Mouse (Mus musculus): ENCODE data around the gene Ccdc42. TPM values are rescaled to one million over a fixed set of nuclear protein-coding genes. Genes with fewer than 3 reads are reported as not detected.

Ccdc42 gene
- polyA plus RNA-seq, 1 experiment from 2014 or later, result not detected

DNA sequence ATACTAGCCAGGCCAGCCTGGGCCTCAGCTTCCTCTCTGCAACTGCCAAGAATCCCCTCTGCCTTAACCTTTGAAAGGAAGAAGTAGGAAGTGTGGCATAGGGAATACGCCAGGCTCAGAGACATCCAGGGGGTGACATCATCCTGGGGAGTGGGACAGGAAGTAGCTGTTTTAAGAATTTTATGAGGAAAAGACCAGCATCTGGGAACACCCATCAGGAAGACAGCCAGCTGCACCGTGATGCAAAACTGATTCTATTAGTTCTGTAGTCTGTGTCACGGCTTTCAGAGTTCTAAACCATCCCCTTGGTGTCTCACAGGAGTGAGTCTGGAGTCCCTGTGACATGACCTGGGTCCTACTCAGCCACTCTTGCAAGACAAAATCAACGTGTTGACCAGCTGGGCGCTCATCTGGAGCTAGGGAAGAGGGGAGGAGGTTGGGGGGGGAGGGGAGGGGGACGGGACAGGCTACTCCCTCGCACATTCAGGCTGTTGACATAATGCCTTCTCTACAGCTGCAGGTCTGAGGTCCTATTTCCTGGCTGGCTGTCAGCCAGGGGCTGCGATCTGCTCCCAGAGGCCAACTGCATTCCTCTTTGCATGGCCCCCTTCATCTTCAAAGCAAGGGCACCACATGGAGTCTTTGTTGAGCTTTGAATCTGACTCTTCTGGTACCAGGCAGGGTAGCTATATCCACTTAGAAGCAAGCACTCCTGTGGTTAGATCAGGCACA lies 15.5 kb downstream of the Ccdc42 start:
- Histone ChIP-seq H3K4me3 (ENCODE audit: inconsistent target) (no peak overlapping the region), H3K79me2 (ENCODE audit: inconsistent target) (no peaks in the 10 kb centered on the region), H3K36me3 (ENCODE audit: inconsistent target) (no peaks in the 10 kb centered on the region), H3K27ac (no peak overlapping the region)
- 35% methylated on average over 7 of the region's 8 CpGs for WGBS (ENCODE audit: missing documents)

GRCm38 (mm10) chr11:68607046-68607445 lies 20.2 kb downstream of the Ccdc42 start:
- Histone ChIP-seq H3K36me3 (ENCODE audit: inconsistent target) (no peaks in the 10 kb centered on the region), H3K4me3 (ENCODE audit: inconsistent target) (no peak overlapping the region), H3K79me2 (ENCODE audit: inconsistent target) (no peaks in the 10 kb centered on the region), H3K27ac (no peak overlapping the region)
- 100% methylated on average over 2 of the region's 2 CpGs for WGBS (ENCODE audit: missing documents)

GRCm38 (mm10) chr11:68609910-68610566 lies 23.2 kb downstream of the Ccdc42 start:
- Histone ChIP-seq H3K79me2 (ENCODE audit: inconsistent target) (no peaks in the 10 kb centered on the region), H3K36me3 (ENCODE audit: inconsistent target) (no peaks in the 10 kb centered on the region), H3K4me3 (ENCODE audit: inconsistent target) (no peak overlapping the region), H3K27ac (no peak overlapping the region)
- 89% methylated on average over 9 of the region's 9 CpGs for WGBS (ENCODE audit: missing documents)

DNA sequence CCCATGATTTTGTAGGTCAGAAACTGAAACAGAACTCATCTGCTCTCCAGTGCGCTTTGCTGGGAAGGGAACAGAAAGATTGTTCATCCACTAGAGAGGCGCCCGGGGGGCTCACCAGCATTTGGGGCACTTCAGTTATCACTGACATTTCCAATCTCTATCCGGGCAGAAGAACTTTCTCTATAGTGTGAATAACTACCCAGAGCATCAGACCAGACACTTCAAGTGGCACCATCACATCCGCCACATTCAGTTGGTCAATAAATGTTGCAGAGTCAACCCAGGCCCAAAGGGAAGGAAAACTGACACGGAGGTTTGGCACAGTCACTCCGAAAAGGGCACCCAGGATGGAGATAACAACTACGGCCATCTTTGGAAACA lies 23.7 kb downstream of the Ccdc42 start:
- Histone ChIP-seq H3K27ac (no peak overlapping the region), H3K79me2 (ENCODE audit: inconsistent target) (no peaks in the 10 kb centered on the region), H3K4me3 (ENCODE audit: inconsistent target) (no peak overlapping the region), H3K36me3 (ENCODE audit: inconsistent target) (no peaks in the 10 kb centered on the region)
- 86% methylated on average over 8 of the region's 8 CpGs for WGBS (ENCODE audit: missing documents)

- Histone ChIP-seq H3K36me3 (ENCODE audit: inconsistent target) (no peaks in the 10 kb centered on the region), H3K27ac (no peak overlapping the region), H3K4me3 (ENCODE audit: inconsistent target) (no peak overlapping the region), H3K79me2 (ENCODE audit: inconsistent target) (no peaks in the 10 kb centered on the region)
- 49% methylated on average over 5 of the region's 5 CpGs for WGBS (ENCODE audit: missing documents)
Observed at GRCm38 (mm10) chr11:68613071-68613711, 26.4 kb downstream of the Ccdc42 start.

DNA sequence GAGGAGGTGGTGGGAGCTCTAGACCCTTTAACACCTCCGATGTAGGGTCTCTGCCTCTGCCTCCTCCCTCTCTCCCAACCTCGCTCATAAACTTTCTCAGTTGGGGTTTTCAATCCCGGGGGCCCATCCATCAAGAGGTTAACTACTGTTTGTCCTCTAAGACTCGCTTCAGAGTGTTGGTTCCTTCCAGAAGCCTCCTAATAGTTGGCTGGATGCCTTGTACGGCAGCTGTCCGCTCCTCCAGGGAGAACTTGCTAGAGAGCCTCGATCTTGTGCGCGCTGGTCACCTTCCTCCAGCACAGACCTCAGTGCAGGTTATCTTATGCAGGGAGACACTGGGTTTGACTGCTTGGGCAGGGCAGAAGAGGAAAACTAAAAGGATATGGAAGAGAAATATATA lies 35.9 kb downstream of the Ccdc42 start:
- no peak overlapping the region for H3K4me3 ChIP-seq (ENCODE audit: inconsistent target)
- no peaks in the 10 kb centered on the region for H3K36me3 ChIP-seq (ENCODE audit: inconsistent target)
- H3K27ac ChIP-seq, result no peak overlapping the region
- no peaks in the 10 kb centered on the region for H3K79me2 ChIP-seq (ENCODE audit: inconsistent target)
- WGBS (ENCODE audit: missing documents), result 75% methylated on average over 9 of the region's 9 CpGs

GRCm38 (mm10) chr11:68623225-68623870 lies 36.5 kb downstream of the Ccdc42 start:
- Histone ChIP-seq H3K4me3 (ENCODE audit: inconsistent target) (no peak overlapping the region), H3K27ac (no peak overlapping the region), H3K36me3 (ENCODE audit: inconsistent target) (no peaks in the 10 kb centered on the region), H3K79me2 (ENCODE audit: inconsistent target) (no peaks in the 10 kb centered on the region)
- WGBS (ENCODE audit: missing documents), result 9% methylated on average over 14 of the region's 14 CpGs

DNA sequence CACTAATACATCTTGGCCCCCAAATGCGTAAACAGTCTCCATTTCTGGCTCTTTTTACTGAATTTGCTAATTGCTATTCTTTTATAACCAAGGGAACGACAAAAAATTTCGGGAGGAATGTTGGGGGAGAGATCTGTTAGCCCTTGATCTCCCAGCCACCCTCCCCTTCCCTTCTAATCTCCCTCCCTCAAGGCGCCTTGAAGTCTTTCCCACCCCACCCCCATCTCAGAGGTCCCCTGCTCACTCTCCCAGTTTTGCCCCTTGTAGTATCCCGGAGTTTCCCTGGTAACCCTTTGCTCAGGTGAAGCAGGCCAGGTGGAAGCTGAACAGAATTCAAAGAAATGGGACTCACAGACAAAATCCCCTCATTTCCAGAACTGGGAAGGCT lies 37.0 kb downstream of the Ccdc42 start:
- Histone ChIP-seq H3K36me3 (ENCODE audit: inconsistent target) (no peaks in the 10 kb centered on the region), H3K4me3 (ENCODE audit: inconsistent target) (no peak overlapping the region), H3K27ac (no peak overlapping the region), H3K79me2 (ENCODE audit: inconsistent target) (no peaks in the 10 kb centered on the region)
- 82% methylated on average over 5 of the region's 5 CpGs for WGBS (ENCODE audit: missing documents)

DNA sequence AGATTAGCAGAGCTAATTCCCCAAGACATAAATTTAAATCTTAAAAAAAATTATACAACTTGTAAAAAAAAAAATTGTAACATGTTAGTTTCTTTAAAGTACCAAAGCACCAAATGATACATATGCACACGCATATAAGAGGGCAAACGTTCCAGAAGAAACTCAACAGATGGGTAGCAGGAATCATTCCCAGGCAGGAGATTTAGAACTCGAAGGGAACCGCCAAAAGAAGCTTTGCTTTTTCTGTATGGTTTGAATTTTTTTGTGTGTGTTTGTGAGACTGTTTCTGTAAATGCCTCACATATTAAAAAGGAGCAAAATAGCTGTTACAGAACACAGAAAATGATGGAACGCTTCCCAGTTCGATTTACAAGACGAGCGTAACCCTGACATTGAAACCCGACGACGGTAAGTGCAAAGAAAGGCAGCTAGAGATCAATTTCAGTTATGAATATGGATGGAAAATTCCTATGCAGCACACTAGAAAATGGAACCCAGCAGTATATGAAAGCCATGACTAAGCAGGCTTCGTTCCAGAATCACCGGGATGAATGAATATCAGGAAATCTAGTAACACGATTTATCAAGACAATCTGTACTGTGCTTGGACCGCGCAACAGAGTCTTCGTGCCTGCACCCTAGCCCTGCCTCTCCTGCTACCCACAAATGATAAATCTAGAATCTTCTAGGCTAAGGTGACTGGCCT lies 44.9 kb downstream of the Ccdc42 start:
- H3K4me3 ChIP-seq (ENCODE audit: inconsistent target), result no peak overlapping the region
- H3K36me3 ChIP-seq (ENCODE audit: inconsistent target), result no peaks in the 10 kb centered on the region
- no peak overlapping the region for H3K27ac ChIP-seq
- H3K79me2 ChIP-seq (ENCODE audit: inconsistent target), result no peaks in the 10 kb centered on the region
- 89% methylated on average over 17 of the region's 17 CpGs for WGBS (ENCODE audit: missing documents)

DNA sequence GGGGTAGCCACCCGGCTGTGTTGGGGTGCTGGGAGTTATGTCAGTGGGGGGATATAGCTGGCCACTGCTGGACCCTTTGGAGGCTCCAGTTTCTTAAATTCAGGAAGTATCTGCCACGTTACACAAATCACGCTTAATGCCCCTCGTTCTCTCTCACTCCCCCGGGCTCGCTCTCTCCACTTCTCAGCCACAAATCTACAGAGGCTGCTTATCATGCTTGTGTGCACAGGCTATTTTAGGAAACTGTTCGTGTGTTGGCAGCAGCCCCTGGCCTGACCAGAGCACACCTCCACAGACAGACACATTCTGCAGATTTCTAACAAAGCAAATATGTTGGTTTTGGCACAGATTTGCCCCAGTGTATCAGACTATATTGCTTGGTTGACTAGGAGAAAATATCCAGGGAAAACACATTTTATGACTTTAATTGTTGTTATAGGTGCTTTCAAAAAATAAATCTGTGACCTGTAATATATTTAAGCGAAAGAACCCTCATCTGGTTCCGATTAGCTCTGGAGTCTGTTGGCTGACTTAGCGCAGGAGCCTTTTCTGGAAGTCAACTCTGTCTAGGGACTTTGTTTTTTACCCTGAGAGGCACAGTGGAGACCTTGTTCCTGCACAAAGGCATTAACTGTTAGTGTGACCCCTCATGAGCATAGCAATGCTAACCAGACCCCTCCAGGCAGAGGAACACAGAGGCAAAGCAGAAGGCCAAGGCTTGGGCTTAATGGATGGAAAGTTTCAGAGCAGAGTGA lies 51.2 kb downstream of the Ccdc42 start:
- Histone ChIP-seq H3K79me2 (ENCODE audit: inconsistent target) (no peaks in the 10 kb centered on the region), H3K4me3 (ENCODE audit: inconsistent target) (no peak overlapping the region), H3K36me3 (ENCODE audit: inconsistent target) (no peaks in the 10 kb centered on the region), H3K27ac (no peak overlapping the region)
- 38% methylated on average over 10 of the region's 10 CpGs for WGBS (ENCODE audit: missing documents)

DNA sequence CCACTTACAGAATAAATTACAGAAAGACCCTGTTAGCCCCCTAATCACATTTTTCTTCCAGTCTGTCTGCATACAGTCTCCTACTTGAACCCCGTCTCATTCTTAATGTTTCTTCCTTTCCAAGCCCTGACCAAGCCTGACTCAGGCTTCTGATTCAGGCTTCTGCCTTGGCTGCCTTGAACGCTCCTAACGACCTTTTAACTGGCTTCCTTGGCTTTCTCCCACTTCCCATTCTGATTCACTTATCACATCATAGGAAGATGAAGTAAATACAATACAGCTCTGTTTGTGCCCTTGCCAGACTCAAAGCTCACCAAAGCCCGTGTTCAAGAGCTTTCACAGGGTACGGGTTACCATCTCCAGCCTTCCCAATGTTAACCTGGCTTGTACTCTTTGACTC lies 54.5 kb downstream of the Ccdc42 start:
- H3K4me3 ChIP-seq (ENCODE audit: inconsistent target), result no peak overlapping the region
- no peak overlapping the region for H3K27ac ChIP-seq
- WGBS (ENCODE audit: missing documents), result 87% methylated on average over 5 of the region's 5 CpGs
- H3K79me2 ChIP-seq (ENCODE audit: inconsistent target), result no peaks in the 10 kb centered on the region
- no peaks in the 10 kb centered on the region for H3K36me3 ChIP-seq (ENCODE audit: inconsistent target)

GRCm38 (mm10) chr11:68644781-68645180 lies 58.0 kb downstream of the Ccdc42 start:
- WGBS (ENCODE audit: missing documents), result 89% methylated on average over 6 of the region's 6 CpGs
- H3K27ac ChIP-seq, result no peak overlapping the region
- no peaks in the 10 kb centered on the region for H3K79me2 ChIP-seq (ENCODE audit: inconsistent target)
- H3K4me3 ChIP-seq (ENCODE audit: inconsistent target), result no peak overlapping the region
- H3K36me3 ChIP-seq (ENCODE audit: inconsistent target), result no peaks in the 10 kb centered on the region

All from macrophage (primary cell).